Mouse (Mus musculus): ENCODE results near the gene Acan. TPM values are rescaled to one million over a fixed set of nuclear protein-coding genes. Genes with fewer than 3 reads are reported as not detected.
A peak's percentile ranks its signal among the peaks of the same experiment; 100 is the strongest.

Gene Acan
- polyA plus RNA-seq, 1 experiment from 2014 or later: 4.9 TPM

DNA sequence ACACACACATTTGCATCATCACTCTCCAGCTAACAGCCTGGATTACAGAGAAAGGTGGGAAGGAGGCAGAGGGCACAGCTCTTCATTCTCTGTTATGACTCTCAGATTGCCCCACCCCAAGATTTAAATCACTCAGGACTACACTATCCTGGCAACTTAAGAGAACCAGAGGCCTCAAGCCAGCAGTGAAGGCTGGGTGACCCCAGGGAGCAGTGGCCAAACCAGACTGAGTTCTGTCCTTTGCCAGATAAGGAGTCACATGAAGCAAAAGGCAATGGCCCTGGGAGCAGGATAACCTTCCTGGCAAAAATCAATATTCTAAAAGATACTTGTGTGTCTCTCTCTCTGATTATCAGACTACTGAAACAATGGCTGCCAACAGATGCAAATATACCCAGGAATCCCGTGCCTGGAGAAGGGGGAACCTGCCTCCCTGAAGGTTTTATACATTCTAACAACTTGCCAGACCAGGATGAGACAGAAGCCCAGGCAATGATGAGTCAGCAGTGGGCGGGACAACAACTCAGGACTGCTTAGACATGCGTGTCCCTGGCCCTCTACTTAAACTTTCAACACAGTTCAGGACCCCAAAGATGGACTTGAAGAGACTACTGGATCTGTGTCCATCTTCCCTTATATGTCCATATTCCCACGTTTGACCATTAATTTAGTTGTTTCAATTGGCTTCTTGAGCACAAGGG lies 86.8 kb downstream of the Acan start:
- no peaks in the 10 kb centered on the region for H3K27me3 ChIP-seq
- H3K9ac ChIP-seq (replicated peaks): no peak overlapping the region
- H3K36me3 ChIP-seq: peaks cover 91% of the 10 kb centered on the region
- no peak for ATAC-seq (ENCODE audit: insufficient number of reproducible peaks, insufficient read depth, low FRiP score, low TSS enrichment, low read depth)
- H3K4me2 ChIP-seq: no peak overlapping the region
- H3K4me3 ChIP-seq (replicated peaks): no peak overlapping the region
- 52% methylated on average over 4 of the region's 4 CpGs for WGBS
- H3K4me1 ChIP-seq (replicated peaks): no peaks in the 10 kb centered on the region
- no peaks in the 10 kb centered on the region for H3K9me3 ChIP-seq
- no peak overlapping the region for H3K27ac ChIP-seq

DNA sequence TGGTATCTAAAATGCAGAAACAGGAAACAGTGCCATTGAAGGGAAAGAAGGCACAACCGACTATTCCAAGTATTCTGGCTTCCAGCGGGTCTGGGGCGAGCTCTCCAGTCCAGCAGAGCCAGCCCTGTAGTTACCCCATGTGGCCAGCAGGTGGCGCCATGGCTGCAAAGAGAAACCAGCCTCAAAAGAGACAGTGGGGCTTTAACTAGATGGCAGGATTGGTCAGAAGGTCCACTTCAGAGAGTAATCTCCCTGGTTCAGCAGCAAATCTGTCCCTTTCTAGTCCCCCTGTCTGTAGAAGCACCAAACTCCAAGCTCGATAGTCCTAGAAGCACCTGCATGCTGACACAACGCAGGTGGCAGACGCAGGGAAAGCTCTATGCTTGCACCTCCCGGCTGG lies 87.6 kb downstream of the Acan start:
- Histone ChIP-seq H3K9me3 (no peaks in the 10 kb centered on the region), H3K4me1 (replicated peaks) (no peaks in the 10 kb centered on the region), H3K9ac (replicated peaks) (no peak overlapping the region), H3K36me3 (peaks cover 87% of the 10 kb centered on the region), H3K4me2 (no peak overlapping the region), H3K4me3 (replicated peaks) (no peak overlapping the region), H3K27ac (no peak overlapping the region), H3K27me3 (no peaks in the 10 kb centered on the region)
- no peak for ATAC-seq (ENCODE audit: insufficient number of reproducible peaks, insufficient read depth, low FRiP score, low TSS enrichment, low read depth)
- 38% methylated on average over 8 of the region's 8 CpGs for WGBS

- H3K9ac ChIP-seq (replicated peaks): peak overlapping the region; percentile 78; the same call in 1 of the 2 replicates
- H3K4me1 ChIP-seq (replicated peaks): peaks cover 24% of the 10 kb centered on the region
- no peak overlapping the region for H3K27ac ChIP-seq
- no peaks in the 10 kb centered on the region for H3K27me3 ChIP-seq
- 37% methylated on average over 12 of the region's 12 CpGs for WGBS
- peak overlapping the region; percentile 85 for H3K4me2 ChIP-seq
- H3K9me3 ChIP-seq: no peaks in the 10 kb centered on the region
- ATAC-seq (ENCODE audit: insufficient number of reproducible peaks, insufficient read depth, low FRiP score, low TSS enrichment, low read depth): 0 out of 2 replicates have a peak, but pooled peaks have one; percentile 11
- H3K4me3 ChIP-seq (replicated peaks): peak overlapping the region; percentile 76
- H3K36me3 ChIP-seq: peaks cover 33% of the 10 kb centered on the region
Measured at GRCm38 (mm10) chr7:79147011-79147837, 93.9 kb downstream of the Acan start.

GRCm38 (mm10) chr7:79147931-79148653 lies 94.8 kb downstream of the Acan start:
- H3K27ac ChIP-seq: peak overlapping the region; percentile 67; the same call in 1 of the 2 replicates
- H3K4me3 ChIP-seq (replicated peaks): peak overlapping the region; percentile 76
- no peak for ATAC-seq (ENCODE audit: insufficient number of reproducible peaks, insufficient read depth, low FRiP score, low TSS enrichment, low read depth)
- peaks cover 24% of the 10 kb centered on the region for H3K36me3 ChIP-seq
- WGBS: under 1% methylated on average over 20 of the region's 20 CpGs
- no peaks in the 10 kb centered on the region for H3K27me3 ChIP-seq
- no peaks in the 10 kb centered on the region for H3K9me3 ChIP-seq
- H3K4me2 ChIP-seq: peak overlapping the region; percentile 85
- peaks cover 24% of the 10 kb centered on the region for H3K4me1 ChIP-seq (replicated peaks)
- peak overlapping the region; percentile 78 for H3K9ac ChIP-seq (replicated peaks)

DNA sequence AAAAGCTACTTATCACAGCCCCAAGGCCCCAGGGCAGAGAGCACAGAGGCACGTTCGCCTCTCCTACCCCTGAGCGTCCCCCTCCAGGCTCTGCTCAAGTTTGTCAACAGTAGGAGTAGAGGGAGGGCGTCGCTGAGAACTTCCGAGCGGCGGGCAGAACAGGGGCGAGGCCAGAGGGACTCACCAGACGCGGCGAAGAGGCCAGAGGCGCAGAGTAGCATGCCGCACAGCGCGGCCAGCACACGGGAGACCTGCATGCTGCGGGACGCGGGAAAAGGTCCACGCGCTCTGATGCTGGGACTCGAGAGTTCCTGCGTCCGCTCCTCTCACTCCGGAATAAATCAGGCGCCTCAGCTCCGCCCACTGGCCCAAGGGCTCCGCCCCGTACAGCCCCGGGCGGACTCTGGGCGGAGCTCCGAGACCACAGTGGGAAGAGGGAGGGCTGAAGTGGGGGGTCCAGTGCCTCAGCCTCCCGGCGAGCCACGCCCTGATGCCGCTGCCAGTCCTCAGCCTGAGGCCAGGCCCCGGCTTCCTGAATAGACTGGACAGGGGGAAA lies 95.5 kb downstream of the Acan start, which contains the start of gene Mfge8:
TSS of gene Mfge8 (minus strand) at position 350 of the 556 bp plus-strand sequence.
- WGBS: under 1% methylated on average over 39 of the region's 39 CpGs
- Histone ChIP-seq H3K4me3 (replicated peaks) (peak within 1 kb of the TSS; percentile 76), H3K9me3 (no peaks in the 10 kb centered on the region), H3K4me2 (peak within 1 kb of the TSS; percentile 85), H3K27me3 (no peaks in the 10 kb centered on the region), H3K4me1 (replicated peaks) (peaks cover 24% of the 10 kb centered on the region), H3K36me3 (peaks cover 17% of the 10 kb centered on the region), H3K27ac (peak within 1 kb of the TSS; percentile 67; the same call in 1 of the 2 replicates), H3K9ac (replicated peaks) (peak within 1 kb of the TSS; percentile 78)
- peak; percentile 85 for ATAC-seq (ENCODE audit: insufficient number of reproducible peaks, insufficient read depth, low FRiP score, low TSS enrichment, low read depth)

DNA sequence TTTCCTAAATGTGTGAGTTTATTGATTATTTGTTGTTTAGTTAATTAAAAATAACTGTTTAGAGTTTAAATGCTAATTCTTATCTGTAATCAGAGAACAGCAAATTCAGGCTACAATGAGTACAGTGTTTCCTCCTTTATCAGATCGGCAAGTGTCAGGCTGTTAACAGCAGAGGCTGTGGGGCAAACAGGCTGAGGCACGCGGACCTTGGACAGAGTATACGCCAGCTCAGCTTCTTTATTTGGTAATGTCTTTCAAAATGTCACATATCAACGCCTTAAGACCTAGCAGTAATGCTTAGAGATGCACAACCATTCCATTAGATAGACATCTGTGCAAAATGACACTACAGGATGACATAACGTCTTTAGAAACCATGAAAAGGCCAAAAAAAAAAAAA lies 96.2 kb downstream of the Acan start:
- WGBS: 69% methylated on average over 6 of the region's 6 CpGs
- Histone ChIP-seq H3K4me3 (replicated peaks) (no peak overlapping the region), H3K4me1 (replicated peaks) (peaks cover 24% of the 10 kb centered on the region), H3K4me2 (peak overlapping the region; percentile 85; the same call in 1 of the 2 replicates), H3K9me3 (no peaks in the 10 kb centered on the region), H3K27ac (no peak overlapping the region), H3K36me3 (peaks cover 10% of the 10 kb centered on the region), H3K9ac (replicated peaks) (no peak overlapping the region), H3K27me3 (no peaks in the 10 kb centered on the region)
- no peak for ATAC-seq (ENCODE audit: insufficient number of reproducible peaks, insufficient read depth, low FRiP score, low TSS enrichment, low read depth)

DNA sequence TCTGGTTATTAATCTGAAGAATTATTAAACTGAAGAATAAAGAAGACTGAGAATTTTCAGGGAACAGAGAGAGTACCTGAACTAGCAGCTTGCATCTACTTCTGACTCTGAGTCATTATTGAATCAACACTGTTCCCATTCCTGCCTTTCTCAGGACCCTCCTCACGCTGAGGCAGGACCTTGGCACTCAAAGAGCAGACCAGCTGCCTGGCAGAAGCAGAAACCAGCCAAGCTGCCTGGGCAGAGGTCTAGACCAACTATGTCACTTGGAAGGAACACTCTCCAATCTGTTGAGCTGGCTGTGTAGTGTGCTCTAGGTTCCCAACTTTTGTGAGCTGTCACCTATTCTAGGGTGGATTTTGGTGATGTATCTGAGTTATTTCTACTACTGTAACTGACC lies 106.1 kb downstream of the Acan start:
- no peak for ATAC-seq (ENCODE audit: insufficient number of reproducible peaks, insufficient read depth, low FRiP score, low TSS enrichment, low read depth)
- H3K27me3 ChIP-seq: no peaks in the 10 kb centered on the region
- H3K36me3 ChIP-seq: no peaks in the 10 kb centered on the region
- peaks cover 6% of the 10 kb centered on the region; the same call in 1 of the 2 replicates for H3K9me3 ChIP-seq
- no peak overlapping the region for H3K4me2 ChIP-seq
- H3K9ac ChIP-seq (replicated peaks): no peak overlapping the region
- WGBS: 81% methylated on average over 1 of the region's 1 CpGs
- no peak overlapping the region for H3K27ac ChIP-seq
- H3K4me3 ChIP-seq (replicated peaks): no peak overlapping the region
- H3K4me1 ChIP-seq (replicated peaks): no peaks in the 10 kb centered on the region

Other genes starting within 250 kb of the Acan start
- gene Det1, start 206.2 kb upstream of the Acan start, polyA plus RNA-seq (2016; fragmentation: Nextera tagmentation; extraction: Ambion mirVana): 23.9 and 25.2 TPM in 2 replicates
- 36.4 and 38.5 TPM in 2 replicates for gene Aen, start 157.6 kb upstream of the Acan start, polyA plus RNA-seq (2016; fragmentation: Nextera tagmentation; extraction: Ambion mirVana)
- 0.25 and 0.65 TPM in 2 replicates for gene Isg20, start 140.1 kb upstream of the Acan start, polyA plus RNA-seq (2016; fragmentation: Nextera tagmentation; extraction: Ambion mirVana)
- gene Hapln3, start 77.5 kb downstream of the Acan start, polyA plus RNA-seq (2016; fragmentation: Nextera tagmentation; extraction: Ambion mirVana): 0.95 and 2.0 TPM in 2 replicates
- 147 and 149 TPM in 2 replicates for gene Mfge8, start 95.6 kb downstream of the Acan start, polyA plus RNA-seq (2016; fragmentation: Nextera tagmentation; extraction: Ambion mirVana)
- gene Abhd2, start 219.7 kb downstream of the Acan start, polyA plus RNA-seq (2016; fragmentation: Nextera tagmentation; extraction: Ambion mirVana): 8.2 and 8.5 TPM in 2 replicates

Data from limb, embryonic 12.5 days (tissue).